Comparison of ENCODE assay signal across 13 mouse cellular contexts in genomic region chr10:34198574-34198973, GRCm38 (mm10). TPM values are rescaled to one million over a fixed set of nuclear protein-coding genes. Genes with fewer than 3 reads are reported as not detected.
A peak's percentile ranks its signal among the peaks of the same experiment; 100 is the strongest.
DNase-seq lines count a peak whose midpoint lies in the region; ATAC-seq and TF ChIP-seq lines count a peak whose summit lies in the region.
"Had no signal": no experiment of that assay in that cellular context is flagged by ENCODE, and none has a peak within 500 bp of the region (broad histone marks: within the 10 kb centered on the region; RNA-seq: fewer than 3 reads in every experiment).

No protein-coding gene starts in this region.

- intact Hi-C loops in gastrocnemius, adult 2 months (cut with DNase I) = no loop called here

- H3K9me3 ChIP-seq in kidney, embryonic 14.5 days (ENCODE audit: control insufficient read depth, low read length) = no peaks in the 10 kb centered on the region; the same call in 1 of the 2 replicates
- no peaks in the 10 kb centered on the region for H3K9me3 ChIP-seq in lung, postnatal 0 days (ENCODE audit: low read length)
- H3K9me3 ChIP-seq: neural tube, embryonic 13.5 days had no signal

- H3K27me3 ChIP-seq in kidney, embryonic 14.5 days (ENCODE audit: control insufficient read depth, insufficient read depth, low read length) = no peaks in the 10 kb centered on the region
- H3K27me3 ChIP-seq in lung, postnatal 0 days (replicated peaks; ENCODE audit: insufficient read depth, low read length) = no peaks in the 10 kb centered on the region
- H3K27me3 ChIP-seq: neural tube, embryonic 13.5 days had no signal

- no peak overlapping the region for H3K4me2 ChIP-seq in kidney, embryonic 14.5 days (replicated peaks; ENCODE audit: low read depth, low read length)
- H3K4me2 ChIP-seq in lung, postnatal 0 days (replicated peaks; ENCODE audit: low read depth, low read length) = no peak overlapping the region
- H3K4me2 ChIP-seq: neural tube, embryonic 13.5 days had no signal

- H3K36me3 ChIP-seq in kidney, embryonic 14.5 days (ENCODE audit: control insufficient read depth, insufficient read depth, low read length) = no peaks in the 10 kb centered on the region
- H3K36me3 ChIP-seq in lung, postnatal 0 days (ENCODE audit: insufficient read depth, low read length) = no peaks in the 10 kb centered on the region
- H3K36me3 ChIP-seq: neural tube, embryonic 13.5 days had no signal

- peaks cover 8% of the 10 kb centered on the region; the same call in 1 of the 2 replicates for H3K4me1 ChIP-seq in kidney, embryonic 14.5 days (ENCODE audit: control insufficient read depth, insufficient read depth, low read length)
- 0 out of 2 replicates have a peak, but pooled peaks cover 3% of the 10 kb centered on the region for H3K4me1 ChIP-seq in lung, postnatal 0 days (ENCODE audit: insufficient read depth, low read depth, low read length)

- peak overlapping the region; percentile 31; the same call in 1 of the 2 replicates for H3K27ac ChIP-seq in gastrocnemius, adult 2 months
- H3K27ac ChIP-seq in kidney, embryonic 14.5 days (ENCODE audit: low read depth, low read length) = peak overlapping the region; percentile 51; the same call in 1 of the 2 replicates
- 0 out of 2 replicates have a peak overlapping the region, but pooled peaks have one; percentile 1 for H3K27ac ChIP-seq in lung, postnatal 0 days (ENCODE audit: low read length)
- H3K27ac ChIP-seq: neural tube, embryonic 13.5 days had no signal

- 69% methylated on average over 3 of the region's 3 CpGs for WGBS in kidney, embryonic 14.5 days
- WGBS in lung, postnatal 0 days = 41% methylated on average over 3 of the region's 3 CpGs

- no peak for TF ChIP-seq EP300 in lung, postnatal 0 days (IDR thresholded peaks at IDR 0.05)

- H3K4me3 ChIP-seq in gastrocnemius, adult 2 months = no peak overlapping the region
- no peak overlapping the region for H3K4me3 ChIP-seq in kidney, embryonic 14.5 days (ENCODE audit: low read length)
- no peak overlapping the region for H3K4me3 ChIP-seq in lung, postnatal 0 days (ENCODE audit: low read depth, low read length)
- H3K4me3 ChIP-seq: neural tube, embryonic 13.5 days had no signal

- no peak for DNase-seq in gastrocnemius, adult 2 months
- DNase-seq in gastrocnemius, adult 8-10 months (ENCODE audit: low spot score in 2 of 2) = no peak
- DNase-seq in kidney, postnatal 36 days = no peak
- DNase-seq in lung, postnatal 0 days (ENCODE audit: low spot score) = no peak
- no peak for DNase-seq in lung, postnatal 14 days
- DNase-seq in testis, postnatal 10 days (ENCODE audit: low spot score) = no peak
- DNase-seq: cerebellum, postnatal 14 days; gastrocnemius, postnatal 25 days; thymus, postnatal 14 days had no signal

- no peak for TF ChIP-seq CTCF in gastrocnemius, adult 2 months (IDR thresholded peaks at IDR 0.05)
- no peak for TF ChIP-seq CTCF in lung, postnatal 0 days (IDR thresholded peaks at IDR 0.05)

- H3K9ac ChIP-seq in kidney, embryonic 14.5 days (ENCODE audit: low read depth, low read length) = no peak overlapping the region
- H3K9ac ChIP-seq in lung, postnatal 0 days (replicated peaks; ENCODE audit: low read depth) = no peak overlapping the region
- H3K9ac ChIP-seq: neural tube, embryonic 13.5 days had no signal

- no peak for ATAC-seq in kidney, embryonic 14.5 days (ENCODE audit: low FRiP score, low TSS enrichment)
- ATAC-seq in lung, postnatal 0 days = no peak
- ATAC-seq in CD4-positive, CD25-positive, alpha-beta regulatory T cell, adult 4 months = no peak
- ATAC-seq: hindbrain, embryonic 16.5 days had no signal

RNA-seq across cellular contexts. Expression of gene Dse, which starts 8.9 kb away (rescaled TPM):
- total RNA-seq in gastrocnemius, adult 2 months (2021) = 1 to 10 TPM; 4.2 to 4.5 TPM
- total RNA-seq in gastrocnemius, adult 8-10 months (2022) = 1 to 10 TPM; 2.4 to 3.9 (median 2.9) TPM
- 12.8 and 24.1 TPM in 2 replicates for polyA plus RNA-seq in kidney, embryonic 14.5 days (2014; fragmentation: Nextera tagmentation; extraction: Ambion mirVana)
- 15.4 and 17.0 TPM in 2 replicates for polyA plus RNA-seq in lung, postnatal 0 days (2015; fragmentation: Nextera tagmentation; extraction: Ambion mirVana)
- polyA plus RNA-seq in CD4-positive, CD25-positive, alpha-beta regulatory T cell, adult 4 months (2017; shearing (Covaris generic)) = 1 to 10 TPM; 1.3 to 2.0 TPM

Comparison
In these comparisons a context has a peak if more than half of its experiments do, and no peak if none do; other contexts are left out.
1. H3K27ac ChIP-seq: peak in every context shown above with its lines; median percentile 51 in kidney, embryonic 14.5 days; 31 in gastrocnemius, adult 2 months; 1 in lung, postnatal 0 days.